Mouse (Mus musculus): ENCODE results near the gene Mrpl21. TPM values are rescaled to one million over a fixed set of nuclear protein-coding genes. Genes with fewer than 3 reads are reported as not detected.

Mrpl21 gene
- total RNA-seq (2021): 10 to 100 TPM; 94.3 to 95.8 TPM
- long read RNA-seq, experiment 1, transcript Mrpl21-201 (7 exons, 802 nt): major isoform, 71 of 75 reads
- long read RNA-seq, experiment 1, partial matches to known transcripts: 1 of 75 reads
- long read RNA-seq, experiment 1, other reads (novel, unspliced or antisense): 1 of 75 reads
- long read RNA-seq, experiment 2, transcript Mrpl21-201 (7 exons, 802 nt): major isoform, 67 of 72 reads
- long read RNA-seq, experiment 2, partial matches to known transcripts: 0 of 72 reads
- long read RNA-seq, experiment 2, other reads (novel, unspliced or antisense): 4 of 72 reads

GRCm38 (mm10) chr19:3282572-3283467 lies at the start of gene Mrpl21, which contains the start of gene Ighmbp2:
Gene Mrpl21 (plus strand): TSS chr19:3282901.
Gene Ighmbp2 (minus strand): TSS chr19:3283017.
- peak; percentile 90 to 97 for DNase-seq

- peak in 1 of 2 experiments; percentile 0 for DNase-seq
Measured at GRCm38 (mm10) chr19:3260016-3260415, 22.7 kb upstream of the Mrpl21 start.

- DNase-seq: peak in 1 of 2 experiments; percentile 0
Measured at GRCm38 (mm10) chr19:3260591-3260990, 22.1 kb upstream of the Mrpl21 start.

- peak in 1 of 2 experiments; percentile 0 for DNase-seq
Measured at GRCm38 (mm10) chr19:3261336-3261735, 21.4 kb upstream of the Mrpl21 start.

- DNase-seq: peak in 1 of 2 experiments; percentile 0
Measured at GRCm38 (mm10) chr19:3261764-3262525, 20.8 kb upstream of the Mrpl21 start.

- no peak for DNase-seq
Measured at GRCm38 (mm10) chr19:3264348-3264747, 18.4 kb upstream of the Mrpl21 start.

GRCm38 (mm10) chr19:3265180-3265579 lies 17.5 kb upstream of the Mrpl21 start:
- no peak for DNase-seq

- no peak for DNase-seq
Measured at GRCm38 (mm10) chr19:3266136-3266535, 16.6 kb upstream of the Mrpl21 start.

- DNase-seq: no peak
Measured at GRCm38 (mm10) chr19:3266676-3267075, 16.0 kb upstream of the Mrpl21 start.

GRCm38 (mm10) chr19:3267340-3267739 lies 15.4 kb upstream of the Mrpl21 start:
- no peak for DNase-seq

- DNase-seq: no peak
Measured at GRCm38 (mm10) chr19:3268218-3268980, 14.3 kb upstream of the Mrpl21 start.

- no peak for DNase-seq
Measured at GRCm38 (mm10) chr19:3269279-3269678, 13.4 kb upstream of the Mrpl21 start.

- DNase-seq: no peak
Measured at GRCm38 (mm10) chr19:3269803-3270202, 12.9 kb upstream of the Mrpl21 start.

GRCm38 (mm10) chr19:3271366-3271765 lies 11.3 kb upstream of the Mrpl21 start:
- DNase-seq: no peak

- DNase-seq: no peak
Measured at GRCm38 (mm10) chr19:3273331-3273730, 9.4 kb upstream of the Mrpl21 start.

- DNase-seq: no peak
Measured at GRCm38 (mm10) chr19:3275744-3276365, 6.8 kb upstream of the Mrpl21 start.

GRCm38 (mm10) chr19:3281886-3282285 lies 815 bp upstream of the Mrpl21 start:
- DNase-seq: no peak

- DNase-seq: peak in 1 of 2 experiments; percentile 14
Measured at GRCm38 (mm10) chr19:3289006-3289405, 6.3 kb downstream of the Mrpl21 start.

- peak; percentile 60 to 74 for DNase-seq
Measured at GRCm38 (mm10) chr19:3292028-3292427, 9.3 kb downstream of the Mrpl21 start.

GRCm38 (mm10) chr19:3292993-3293392 lies 10.3 kb downstream of the Mrpl21 start:
- DNase-seq: no peak

GRCm38 (mm10) chr19:3295245-3295644 lies 12.5 kb downstream of the Mrpl21 start:
- DNase-seq: no peak
